Mouse (Mus musculus): ENCODE measurements around the gene Pitpnm2. TPM values are rescaled to one million over a fixed set of nuclear protein-coding genes. Genes with fewer than 3 reads are reported as not detected.

Pitpnm2 gene
- polyA plus RNA-seq, 1 experiment from 2014 or later = 9.2 TPM

DNA sequence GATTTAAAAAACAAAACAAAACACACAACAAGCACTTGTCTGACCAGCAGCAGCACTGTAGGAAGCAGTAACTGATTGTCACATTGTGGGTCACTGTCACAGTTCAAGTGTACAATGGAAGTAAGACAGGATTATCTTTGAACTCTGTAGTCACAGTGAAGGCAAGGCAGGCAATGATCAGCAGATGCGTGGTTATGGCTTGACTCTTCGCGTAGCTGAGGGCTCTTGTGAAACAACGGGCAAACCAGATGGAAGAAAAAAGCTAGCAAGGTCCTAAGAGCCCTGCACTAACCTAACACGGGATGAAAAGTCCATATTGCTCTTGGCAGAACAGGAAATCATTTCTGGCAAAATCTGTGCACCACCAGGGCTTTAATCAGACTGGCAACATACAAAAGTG is 1.5 kb upstream of the Pitpnm2 start:
- Histone ChIP-seq H3K27me3 (replicated peaks; ENCODE audit: insufficient read depth, low read length) (no peaks in the 10 kb centered on the region), H3K27ac (ENCODE audit: low read length) (no peak overlapping the region), H3K9ac (replicated peaks; ENCODE audit: low read depth) (no peak overlapping the region), H3K4me1 (ENCODE audit: insufficient read depth, low read depth, low read length) (peaks cover 8% of the 10 kb centered on the region; the same call in 1 of the 2 replicates), H3K36me3 (ENCODE audit: insufficient read depth, low read length) (no peaks in the 10 kb centered on the region), H3K4me2 (replicated peaks; ENCODE audit: low read depth, low read length) (no peak overlapping the region), H3K9me3 (ENCODE audit: low read length) (no peaks in the 10 kb centered on the region), H3K4me3 (ENCODE audit: low read depth, low read length) (no peak overlapping the region)
- TF ChIP-seq EP300 (IDR thresholded peaks at IDR 0.05) (no peak), CTCF (IDR thresholded peaks at IDR 0.05) (no peak)
- 65% methylated on average over 5 of the region's 5 CpGs for WGBS
- DNase-seq (ENCODE audit: low spot score) (no peak), ATAC-seq (no peak)

DNA sequence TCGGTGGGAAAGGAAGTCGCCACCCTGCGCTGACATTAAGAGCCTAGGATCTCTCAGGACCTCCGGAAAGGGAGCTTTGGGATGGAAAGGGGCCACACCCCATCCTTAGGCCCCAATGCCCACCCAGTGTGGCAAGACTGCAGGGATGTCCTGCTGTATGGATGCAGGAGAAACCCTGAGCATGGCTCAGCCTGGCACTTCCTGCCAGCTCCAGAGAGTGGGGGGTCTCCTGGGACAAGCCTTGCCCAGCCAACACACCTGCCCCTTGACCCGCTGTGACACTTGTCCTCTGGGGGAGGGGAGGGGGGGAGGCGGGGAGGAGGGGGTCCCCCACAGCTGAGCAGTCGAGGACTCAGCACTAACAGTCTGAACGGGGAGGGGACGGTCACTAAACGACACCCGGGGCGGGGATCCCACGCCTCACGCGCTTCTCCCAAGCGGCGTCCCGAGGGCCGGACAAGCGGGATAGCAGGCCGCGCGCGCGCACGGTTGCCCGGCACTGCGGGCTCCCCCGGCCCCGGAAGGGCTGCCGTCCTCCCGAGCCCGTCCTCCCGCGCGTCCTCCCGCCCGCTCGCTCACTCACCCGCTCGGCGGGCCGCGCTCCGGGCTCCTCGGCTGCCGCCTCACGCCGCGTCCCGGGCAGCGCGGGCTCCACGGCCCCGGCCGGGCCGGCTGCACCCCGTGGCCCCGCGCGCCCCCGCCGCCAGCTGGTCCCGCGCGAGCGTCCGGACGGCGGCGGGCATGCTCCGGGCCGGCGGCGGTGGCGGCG is 531 bp downstream of the Pitpnm2 start:
- TF ChIP-seq EP300 (IDR thresholded peaks at IDR 0.05) (no peak), CTCF (IDR thresholded peaks at IDR 0.05) (no peak)
- no peaks in the 10 kb centered on the region for H3K9me3 ChIP-seq (ENCODE audit: low read length)
- H3K4me1 ChIP-seq (ENCODE audit: insufficient read depth, low read depth, low read length) = peaks cover 8% of the 10 kb centered on the region; the same call in 1 of the 2 replicates
- H3K36me3 ChIP-seq (ENCODE audit: insufficient read depth, low read length) = peaks cover 6% of the 10 kb centered on the region; the same call in 1 of the 2 replicates
- H3K27ac ChIP-seq (ENCODE audit: low read length) = peak overlapping the region; percentile 92
- no peaks in the 10 kb centered on the region for H3K27me3 ChIP-seq (replicated peaks; ENCODE audit: insufficient read depth, low read length)
- WGBS = 2% methylated on average over 47 of the region's 77 CpGs
- DNase-seq (ENCODE audit: low spot score) (peak; percentile 65), ATAC-seq (peak; percentile 57)
- H3K4me3 ChIP-seq (ENCODE audit: low read depth, low read length) = peak overlapping the region; percentile 70
- peak overlapping the region; percentile 85 for H3K4me2 ChIP-seq (replicated peaks; ENCODE audit: low read depth, low read length)
- H3K9ac ChIP-seq (replicated peaks; ENCODE audit: low read depth) = peak overlapping the region; percentile 64

DNA sequence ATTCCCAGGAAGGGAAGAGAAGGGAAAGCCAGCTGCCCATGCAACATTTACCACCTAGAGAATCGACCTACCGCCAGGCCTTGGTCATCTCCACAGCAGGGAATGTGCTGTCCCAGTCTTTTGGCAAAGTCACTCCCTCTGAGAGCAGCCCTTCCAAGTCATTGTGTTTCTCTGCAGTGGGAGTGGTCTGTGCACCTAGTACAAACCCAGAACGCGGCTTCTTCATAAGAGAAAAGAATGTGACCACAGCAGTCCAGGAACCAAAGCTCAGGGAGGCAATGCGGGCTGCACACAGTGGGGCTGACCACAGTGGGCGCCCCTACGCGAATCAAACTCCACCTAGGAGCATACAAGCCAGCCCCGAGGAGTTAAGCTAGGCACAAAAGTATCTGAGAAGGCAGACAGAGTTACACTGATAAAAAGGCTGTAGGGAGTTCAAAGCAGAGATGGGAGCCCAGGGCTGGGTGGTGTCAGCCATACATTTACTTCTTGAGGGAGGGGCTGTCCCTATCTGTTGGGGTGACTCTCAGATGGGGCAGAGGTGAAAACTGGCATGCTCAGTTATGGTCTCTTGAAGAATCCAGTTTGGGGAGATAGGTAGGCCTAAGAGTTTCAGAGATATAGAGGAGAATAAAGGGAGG is 1.5 kb downstream of the Pitpnm2 start:
- peaks cover 12% of the 10 kb centered on the region; the same call in 1 of the 2 replicates for H3K4me1 ChIP-seq (ENCODE audit: insufficient read depth, low read depth, low read length)
- H3K9ac ChIP-seq (replicated peaks; ENCODE audit: low read depth) = peak overlapping the region; percentile 64; the same call in 1 of the 2 replicates
- peak overlapping the region; percentile 85 for H3K4me2 ChIP-seq (replicated peaks; ENCODE audit: low read depth, low read length)
- H3K36me3 ChIP-seq (ENCODE audit: insufficient read depth, low read length) = peaks cover 6% of the 10 kb centered on the region; the same call in 1 of the 2 replicates
- H3K9me3 ChIP-seq (ENCODE audit: low read length) = no peaks in the 10 kb centered on the region
- H3K27me3 ChIP-seq (replicated peaks; ENCODE audit: insufficient read depth, low read length) = no peaks in the 10 kb centered on the region
- peak; percentile 73 for DNase-seq (ENCODE audit: low spot score)
- peak overlapping the region; percentile 92 for H3K27ac ChIP-seq (ENCODE audit: low read length)
- WGBS = 29% methylated on average over 9 of the region's 9 CpGs
- peak overlapping the region; percentile 70 for H3K4me3 ChIP-seq (ENCODE audit: low read depth, low read length)
- ATAC-seq = peak; percentile 26
- TF ChIP-seq CTCF (IDR thresholded peaks at IDR 0.05) (no peak), EP300 (IDR thresholded peaks at IDR 0.05) (no peak)

DNA sequence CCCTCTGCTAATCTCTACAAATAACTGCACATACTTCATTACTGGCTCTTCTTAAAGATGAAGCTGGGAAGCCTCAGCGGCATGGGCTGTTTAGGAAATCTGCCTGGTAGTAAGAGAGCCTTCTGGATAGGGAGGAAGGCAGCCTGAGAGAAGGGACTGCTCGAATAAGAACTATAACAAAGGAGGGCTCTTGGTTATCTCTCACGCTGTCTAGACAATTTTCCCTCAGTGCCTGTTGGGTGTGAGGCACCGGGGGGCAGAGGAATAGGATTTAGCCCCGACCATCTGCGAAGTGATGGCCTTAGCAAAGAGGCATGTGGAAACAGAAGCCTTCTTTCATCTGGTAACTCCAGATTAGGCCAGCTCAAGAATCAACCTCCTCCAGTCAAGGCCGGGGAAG is 2.3 kb downstream of the Pitpnm2 start:
- no peak for TF ChIP-seq EP300 (IDR thresholded peaks at IDR 0.05)
- no peak for TF ChIP-seq CTCF (IDR thresholded peaks at IDR 0.05)
- WGBS = 57% methylated on average over 7 of the region's 7 CpGs
- ATAC-seq (no peak), DNase-seq (ENCODE audit: low spot score) (no peak)
- peaks cover 14% of the 10 kb centered on the region; the same call in 1 of the 2 replicates for H3K4me1 ChIP-seq (ENCODE audit: insufficient read depth, low read depth, low read length)
- peaks cover 6% of the 10 kb centered on the region; the same call in 1 of the 2 replicates for H3K36me3 ChIP-seq (ENCODE audit: insufficient read depth, low read length)
- H3K4me2 ChIP-seq (replicated peaks; ENCODE audit: low read depth, low read length) = peak overlapping the region; percentile 85; the same call in 1 of the 2 replicates
- peak overlapping the region; percentile 12; the same call in 1 of the 2 replicates for H3K9ac ChIP-seq (replicated peaks; ENCODE audit: low read depth)
- H3K4me3 ChIP-seq (ENCODE audit: low read depth, low read length) = no peak overlapping the region
- H3K9me3 ChIP-seq (ENCODE audit: low read length) = no peaks in the 10 kb centered on the region
- H3K27ac ChIP-seq (ENCODE audit: low read length) = peak overlapping the region; percentile 26; the same call in 1 of the 2 replicates
- H3K27me3 ChIP-seq (replicated peaks; ENCODE audit: insufficient read depth, low read length) = no peaks in the 10 kb centered on the region

DNA sequence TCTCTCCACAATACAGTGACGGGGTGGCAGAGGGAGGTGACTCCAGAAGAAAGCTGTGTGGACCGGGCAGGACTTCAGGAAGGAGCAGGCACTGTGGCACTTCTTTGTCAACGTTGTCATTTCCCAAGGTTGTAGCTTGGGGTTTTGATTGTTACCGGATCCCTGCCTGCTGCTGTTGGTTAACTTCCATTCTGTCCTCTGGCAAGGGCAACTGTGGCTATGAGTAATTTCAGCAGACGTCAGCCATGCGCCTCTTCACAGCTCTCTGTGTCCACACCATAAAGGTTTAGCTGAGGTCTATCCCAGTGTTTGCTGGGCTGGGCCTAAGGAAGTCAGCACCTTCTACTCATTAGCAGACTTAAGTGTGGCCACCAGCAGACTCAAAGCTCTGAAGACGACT is 4.7 kb downstream of the Pitpnm2 start:
- no peak overlapping the region for H3K4me2 ChIP-seq (replicated peaks; ENCODE audit: low read depth, low read length)
- no peak overlapping the region for H3K4me3 ChIP-seq (ENCODE audit: low read depth, low read length)
- no peaks in the 10 kb centered on the region for H3K9me3 ChIP-seq (ENCODE audit: low read length)
- DNase-seq (ENCODE audit: low spot score) (no peak), ATAC-seq (no peak)
- peaks cover 6% of the 10 kb centered on the region; the same call in 1 of the 2 replicates for H3K36me3 ChIP-seq (ENCODE audit: insufficient read depth, low read length)
- H3K27ac ChIP-seq (ENCODE audit: low read length) = no peak overlapping the region
- no peak overlapping the region for H3K9ac ChIP-seq (replicated peaks; ENCODE audit: low read depth)
- H3K4me1 ChIP-seq (ENCODE audit: insufficient read depth, low read depth, low read length) = peaks cover 30% of the 10 kb centered on the region; the same call in 1 of the 2 replicates
- 91% methylated on average over 7 of the region's 7 CpGs for WGBS
- TF ChIP-seq CTCF (IDR thresholded peaks at IDR 0.05) (no peak), EP300 (IDR thresholded peaks at IDR 0.05) (no peak)
- H3K27me3 ChIP-seq (replicated peaks; ENCODE audit: insufficient read depth, low read length) = no peaks in the 10 kb centered on the region

DNA sequence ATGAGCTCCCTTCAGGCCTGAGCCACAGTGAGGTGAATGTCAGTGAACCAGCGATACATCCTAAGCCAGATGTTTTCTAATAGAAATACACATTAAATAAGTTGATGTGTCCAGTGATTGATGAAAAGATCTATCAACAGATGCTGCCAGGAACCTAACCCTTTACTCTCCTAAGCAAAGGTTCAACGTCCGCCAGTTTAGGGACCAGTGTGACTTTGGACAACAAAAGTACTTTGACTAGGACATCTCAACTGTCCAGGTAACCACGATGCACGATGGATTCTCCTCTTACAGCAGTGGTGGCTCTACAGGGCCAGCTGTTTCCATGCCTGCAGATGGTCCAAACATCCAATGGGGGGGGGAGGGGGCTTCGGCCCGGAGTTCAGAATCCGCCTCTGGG is 5.1 kb downstream of the Pitpnm2 start:
- H3K4me1 ChIP-seq (ENCODE audit: insufficient read depth, low read depth, low read length) = peaks cover 30% of the 10 kb centered on the region; the same call in 1 of the 2 replicates
- H3K27ac ChIP-seq (ENCODE audit: low read length) = no peak overlapping the region
- DNase-seq (ENCODE audit: low spot score) = no peak
- TF ChIP-seq EP300 (IDR thresholded peaks at IDR 0.05) (no peak), CTCF (IDR thresholded peaks at IDR 0.05) (no peak)
- WGBS = 92% methylated on average over 8 of the region's 8 CpGs
- H3K4me3 ChIP-seq (ENCODE audit: low read depth, low read length) = no peak overlapping the region
- H3K9me3 ChIP-seq (ENCODE audit: low read length) = no peaks in the 10 kb centered on the region
- H3K9ac ChIP-seq (replicated peaks; ENCODE audit: low read depth) = no peak overlapping the region
- H3K27me3 ChIP-seq (replicated peaks; ENCODE audit: insufficient read depth, low read length) = no peaks in the 10 kb centered on the region
- H3K36me3 ChIP-seq (ENCODE audit: insufficient read depth, low read length) = peaks cover 6% of the 10 kb centered on the region; the same call in 1 of the 2 replicates
- no peak overlapping the region for H3K4me2 ChIP-seq (replicated peaks; ENCODE audit: low read depth, low read length)
- no peak for ATAC-seq

Measured in lung, postnatal 0 days (tissue).